Mouse (Mus musculus) 3T3-L1 (cell line): ENCODE results near the gene Dlx6.

Source experiments
- DNase-seq: peaks from one replicate; pipeline ENCODE4 v3.0.0-alpha.2; 2015; ENCODE audit warnings: low read depth, low spot score

The Dlx6 gene

GRCm38 (mm10) chr6:6877346-6877910, 14.3 kb downstream of the Dlx6 start:
- no peak for DNase-seq

- DNase-seq, result no peak
Measured at GRCm38 (mm10) chr6:6877981-6878840, 15.1 kb downstream of the Dlx6 start.

- no peak for DNase-seq
Measured at GRCm38 (mm10) chr6:6878841-6879291, 15.7 kb downstream of the Dlx6 start.

- DNase-seq, result no peak
Measured at GRCm38 (mm10) chr6:6879371-6880325, 16.5 kb downstream of the Dlx6 start.

- no peak for DNase-seq
Measured at GRCm38 (mm10) chr6:6880361-6881114, 17.4 kb downstream of the Dlx6 start.

GRCm38 (mm10) chr6:6881115-6881637, 18.0 kb downstream of the Dlx6 start:
- no peak for DNase-seq

- DNase-seq, result no peak
Measured at GRCm38 (mm10) chr6:6881638-6882190, 18.6 kb downstream of the Dlx6 start, which contains the start of gene Dlx5. Dlx5 (minus strand) TSS chr6:6882085.

- DNase-seq, result no peak
Measured at GRCm38 (mm10) chr6:6882266-6882797, 19.2 kb downstream of the Dlx6 start.

GRCm38 (mm10) chr6:6884897-6885296, 21.8 kb downstream of the Dlx6 start:
- DNase-seq, result peak; percentile 32

- no peak for DNase-seq
Measured at GRCm38 (mm10) chr6:6886225-6886624, 23.1 kb downstream of the Dlx6 start.

- DNase-seq, result peak; percentile 12
Measured at GRCm38 (mm10) chr6:6890047-6890446, 26.9 kb downstream of the Dlx6 start.

GRCm38 (mm10) chr6:6909586-6909985, 46.5 kb downstream of the Dlx6 start:
- peak; percentile 43 for DNase-seq

GRCm38 (mm10) chr6:6914304-6914703, 51.2 kb downstream of the Dlx6 start:
- DNase-seq, result no peak

- peak; percentile 84 for DNase-seq
Measured at GRCm38 (mm10) chr6:6914849-6915525, 51.9 kb downstream of the Dlx6 start.

- no peak for DNase-seq
Measured at GRCm38 (mm10) chr6:6915526-6915915, 52.4 kb downstream of the Dlx6 start.

- DNase-seq, result no peak
Measured at GRCm38 (mm10) chr6:6917334-6917733, 54.2 kb downstream of the Dlx6 start.
